Mouse (Mus musculus) heart, postnatal 0 days (tissue): ENCODE measurements around the gene Zmym6. TPM values are rescaled to one million over a fixed set of nuclear protein-coding genes. Genes with fewer than 3 reads are reported as not detected.

ENCODE experiments used
- ATAC-seq: fragments of 200-750 bp; cut with Nextera tagmentation; 2 replicates; pipeline ENCODE4 v1.8.0; 2017; ENCODE audit warnings: low read depth, moderate number of reproducible peaks, moderate library complexity; ENCODE audit not compliant: insufficient read depth
- DNase-seq: peaks from one replicate; pipeline ENCODE4 v3.0.0-alpha.2; 2016; ENCODE audit warnings: low spot score
- H3K27ac ChIP-seq: fragments of 300-500 bp; sonication (generic); 2 replicates; pipeline ENCODE4 v1.5.1; 2014; ENCODE audit warnings: low read depth, mild to moderate bottlenecking
- H3K27me3 ChIP-seq: fragments of 300-500 bp; sonication (generic); 2 replicates; pipeline ENCODE4 v1.6.1; 2014; ENCODE audit warnings: low read length, mixed read lengths; ENCODE audit not compliant: control insufficient read depth, insufficient read depth
- H3K36me3 ChIP-seq: fragments of 300-500 bp; sonication (generic); replicated peaks from 2 replicates; pipeline ENCODE4 v1.6.1; 2014; ENCODE audit warnings: low read length, mixed read lengths; ENCODE audit not compliant: control insufficient read depth, insufficient read depth
- H3K4me1 ChIP-seq: fragments of 300-500 bp; sonication (generic); 2 replicates; pipeline ENCODE4 v1.6.1; 2014; ENCODE audit warnings: antibody characterized with exemption; ENCODE audit not compliant: control insufficient read depth, insufficient read depth
- H3K4me2 ChIP-seq: fragments of 300-500 bp; sonication (generic); 2 replicates; pipeline ENCODE4 v1.6.1; 2014; ENCODE audit warnings: low read depth, mild to moderate bottlenecking, low read length, moderate library complexity
- H3K4me3 ChIP-seq: fragments of 300-500 bp; sonication (generic); 2 replicates; pipeline ENCODE4 v1.5.1; 2014; ENCODE audit warnings: low read depth, low read length
- H3K9ac ChIP-seq: fragments of 300-500 bp; sonication (generic); replicated peaks from 2 replicates; pipeline ENCODE4 v1.6.1; 2014; ENCODE audit warnings: low read depth, low read length, mixed read lengths
- H3K9me3 ChIP-seq: fragments of 300-500 bp; sonication (generic); replicated peaks from 2 replicates; pipeline ENCODE4 v1.6.1; 2016; ENCODE audit warnings: low read length; ENCODE audit not compliant: control insufficient read depth
- CTCF ChIP-seq: IDR thresholded peaks from 2 replicates; pipeline ENCODE4 v1.5.1; 2016; ENCODE audit warnings: antibody characterized with exemption, control low read depth, low read depth
- EP300 ChIP-seq: IDR thresholded peaks from 2 replicates; pipeline ENCODE4 v1.6.1; 2016; ENCODE audit warnings: antibody characterized with exemption, low read depth
- WGBS: fragments of 180-500 bp; shearing (Covaris S2); extraction: QIAGEN DNeasy Blood & Tissue Kit; methylation state at CpG from one replicate; pipeline ENCODE4 v1.1.7; 2014; 5-methylcytosine and 5-hydroxymethylcytosine counted together
- polyA plus RNA-seq: library from polyadenylated mRNA; unstranded; fragments of >200 nt; fragmentation: Nextera tagmentation; extraction: Ambion mirVana; gene quantifications from 2 replicates; pipeline ENCODE4 v1.2.1, GENCODE M21; 2015
- total RNA-seq: library from RNA; depleted of rRNA; stranded (reverse); fragments of >200 nt; gene quantifications from 2 replicates; pipeline ENCODE4 v1.2.3, GENCODE M21; 2014; ENCODE audit warnings: low replicate concordance

Gene Zmym6
- total and polyA plus RNA-seq, 2 experiments from 2014 or later = 7.8 to 9.9 TPM

- Histone ChIP-seq H3K4me1 (0 out of 2 replicates have a peak, but pooled peaks cover 7% of the 10 kb centered on the region), H3K27ac (no peak overlapping the region), H3K4me2 (peak overlapping the region; percentile 96), H3K9me3 (no peaks in the 10 kb centered on the region), H3K36me3 (no peaks in the 10 kb centered on the region), H3K9ac (peak overlapping the region; percentile 78), H3K4me3 (peak overlapping the region; percentile 70), H3K27me3 (no peaks in the 10 kb centered on the region)
- DNase-seq = peak; percentile 88
- ATAC-seq = peak; percentile 94
- TF ChIP-seq CTCF (no peak), EP300 (no peak)
- 1% methylated on average over 32 of the region's 35 CpGs for WGBS
These were observed 48.8 kb downstream of the Zmym6 start for GRCm38 (mm10) chr4:127125834-127126463.

DNA sequence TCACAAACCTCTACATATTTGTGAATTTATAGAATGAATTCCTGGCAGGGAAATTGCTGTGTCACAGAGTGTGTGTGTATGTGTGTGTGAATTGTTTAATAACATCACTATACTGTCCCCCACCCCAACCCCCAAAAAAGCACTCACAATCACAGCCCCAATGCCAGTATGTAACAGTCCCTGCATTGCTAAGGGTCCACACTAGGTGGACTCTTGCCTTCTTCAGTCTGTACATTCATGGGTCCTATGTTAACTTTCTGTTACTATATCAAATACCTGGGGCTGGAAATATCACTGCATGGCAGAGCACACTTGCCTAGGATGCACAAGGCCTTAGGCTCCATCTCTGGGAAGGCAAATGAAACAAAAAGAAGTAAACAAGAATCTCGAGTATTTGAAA, 57.5 kb downstream of the Zmym6 start:
- Histone ChIP-seq H3K4me3 (no peak overlapping the region), H3K27me3 (no peaks in the 10 kb centered on the region), H3K4me2 (no peak overlapping the region), H3K4me1 (no peaks in the 10 kb centered on the region), H3K9ac (no peak overlapping the region), H3K36me3 (no peaks in the 10 kb centered on the region), H3K9me3 (no peaks in the 10 kb centered on the region), H3K27ac (no peak overlapping the region)
- no peak for TF ChIP-seq EP300
- 0 out of 2 replicates have a peak, but pooled peaks have one; percentile 7 for TF ChIP-seq CTCF
- no peak for DNase-seq
- WGBS = 27% methylated on average over 1 of the region's 1 CpGs
- ATAC-seq = no peak

- H3K4me1 ChIP-seq = no peaks in the 10 kb centered on the region
- H3K9ac ChIP-seq = no peak overlapping the region
- 70% methylated on average over 5 of the region's 5 CpGs for WGBS
- TF ChIP-seq EP300 = no peak
- TF ChIP-seq CTCF = no peak
- no peaks in the 10 kb centered on the region for H3K9me3 ChIP-seq
- ATAC-seq (no peak), DNase-seq (no peak)
- no peaks in the 10 kb centered on the region for H3K27me3 ChIP-seq
- H3K4me3 ChIP-seq = no peak overlapping the region
- H3K36me3 ChIP-seq = no peaks in the 10 kb centered on the region
- H3K4me2 ChIP-seq = no peak overlapping the region
- no peak overlapping the region for H3K27ac ChIP-seq
These were observed 60.4 kb downstream of the Zmym6 start for GRCm38 (mm10) chr4:127137591-127137990.

- WGBS = 25% methylated on average over 6 of the region's 6 CpGs
These were observed 61.3 kb downstream of the Zmym6 start for GRCm38 (mm10) chr4:127138486-127138885.

DNA sequence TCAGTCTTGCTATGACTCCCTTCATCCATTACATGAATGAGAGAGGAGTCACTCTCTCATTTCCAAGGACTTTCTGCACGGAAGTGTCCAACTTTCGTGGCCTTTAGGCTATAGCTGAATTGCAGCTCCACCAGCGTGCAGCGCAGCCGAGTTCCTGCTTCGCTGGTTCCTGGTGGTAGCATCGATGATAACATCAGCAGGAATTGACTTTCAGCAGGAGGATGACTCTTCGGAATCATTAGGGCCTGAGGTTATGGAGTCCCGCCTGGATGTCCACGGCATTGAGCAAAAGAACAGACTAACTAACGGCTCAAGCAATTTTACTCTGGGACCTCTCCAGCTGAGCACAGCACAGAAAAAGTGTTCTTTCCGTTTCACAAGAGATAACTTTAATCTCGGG, 72.8 kb downstream of the Zmym6 start:
- Histone ChIP-seq H3K27ac (no peak overlapping the region), H3K4me3 (no peak overlapping the region), H3K4me2 (no peak overlapping the region), H3K9ac (no peak overlapping the region), H3K27me3 (no peaks in the 10 kb centered on the region), H3K9me3 (no peaks in the 10 kb centered on the region), H3K4me1 (no peaks in the 10 kb centered on the region), H3K36me3 (no peaks in the 10 kb centered on the region)
- ATAC-seq (no peak), DNase-seq (no peak)
- no peak for TF ChIP-seq CTCF
- TF ChIP-seq EP300 = no peak
- WGBS = 78% methylated on average over 13 of the region's 13 CpGs

More at GRCm38 (mm10) chr4:127138486-127138885, 61.3 kb downstream of the Zmym6 start:
- H3K27ac ChIP-seq = no peak overlapping the region
- no peak for ATAC-seq
- H3K9me3 ChIP-seq = no peaks in the 10 kb centered on the region
- H3K36me3 ChIP-seq = no peaks in the 10 kb centered on the region
- TF ChIP-seq EP300 (no peak), CTCF (no peak)
- no peak overlapping the region for H3K4me3 ChIP-seq
- H3K27me3 ChIP-seq = no peaks in the 10 kb centered on the region
- H3K9ac ChIP-seq = no peak overlapping the region
- no peak overlapping the region for H3K4me2 ChIP-seq
- H3K4me1 ChIP-seq = no peaks in the 10 kb centered on the region
- DNase-seq = no peak

DNA sequence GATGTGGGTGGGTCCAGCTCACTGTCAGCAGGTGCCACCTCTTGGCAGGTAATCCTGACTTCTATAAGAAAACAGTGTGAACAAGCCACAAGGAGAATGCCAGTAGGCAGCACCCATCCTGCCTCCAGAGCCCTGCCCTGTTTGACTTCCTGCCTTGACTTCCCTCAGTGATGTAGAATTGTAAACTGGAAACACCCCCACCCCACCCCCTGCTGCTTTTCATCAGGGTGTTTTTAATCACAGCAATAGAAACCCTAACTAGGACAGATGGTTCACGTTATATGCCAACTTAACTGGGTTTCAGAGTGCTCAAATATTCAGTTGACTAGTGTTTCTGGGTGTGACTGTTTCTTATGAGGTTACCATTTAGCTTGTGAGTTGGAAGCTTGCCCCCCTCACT, 76.2 kb downstream of the Zmym6 start:
- Histone ChIP-seq H3K4me2 (no peak overlapping the region), H3K27ac (no peak overlapping the region), H3K36me3 (no peaks in the 10 kb centered on the region), H3K27me3 (no peaks in the 10 kb centered on the region), H3K4me1 (no peaks in the 10 kb centered on the region), H3K9ac (no peak overlapping the region), H3K9me3 (0 out of 2 replicates have a peak, but pooled peaks cover 3% of the 10 kb centered on the region), H3K4me3 (no peak overlapping the region)
- TF ChIP-seq CTCF (no peak), EP300 (no peak)
- DNase-seq (no peak), ATAC-seq (no peak)
- WGBS = 52% methylated on average over 1 of the region's 1 CpGs
